Mouse (Mus musculus) midbrain, embryonic 16.5 days (tissue): Measurements from ENCODE around the gene Dazap2. TPM values are rescaled to one million over a fixed set of nuclear protein-coding genes. Genes with fewer than 3 reads are reported as not detected.

Source experiments
- ATAC-seq: fragments of 200-750 bp; cut with Nextera tagmentation; 2 replicates; pipeline ENCODE4 v1.8.0; 2017; ENCODE audit warnings: moderate TSS enrichment
- H3K27ac ChIP-seq: fragments of 300-500 bp; sonication (generic); 2 replicates; pipeline ENCODE4 v1.5.1; 2014; ENCODE audit warnings: mild to moderate bottlenecking, low read length, mixed read lengths
- H3K27me3 ChIP-seq: fragments of 300-500 bp; sonication (generic); 2 replicates; pipeline ENCODE4 v1.6.1; 2014; ENCODE audit warnings: low read depth, low read length, mixed read lengths; ENCODE audit not compliant: control insufficient read depth, insufficient read depth
- H3K36me3 ChIP-seq: fragments of 300-500 bp; sonication (generic); 2 replicates; pipeline ENCODE4 v1.6.1; 2014; ENCODE audit warnings: mild to moderate bottlenecking, low read length, moderate library complexity, mixed read lengths; ENCODE audit not compliant: control insufficient read depth, insufficient read depth
- H3K4me1 ChIP-seq: fragments of 300-500 bp; sonication (generic); 2 replicates; pipeline ENCODE4 v1.6.1; 2014; ENCODE audit warnings: mild to moderate bottlenecking, low read length, mixed read lengths; ENCODE audit not compliant: control insufficient read depth, insufficient read depth
- H3K4me2 ChIP-seq: fragments of 300-500 bp; sonication (generic); 2 replicates; pipeline ENCODE4 v1.6.1; 2014; ENCODE audit warnings: mild to moderate bottlenecking, low read length, mixed read lengths
- H3K4me3 ChIP-seq: fragments of 300-500 bp; sonication (generic); 2 replicates; pipeline ENCODE4 v1.5.1; 2014; ENCODE audit warnings: low read depth, mild to moderate bottlenecking, low read length, moderate library complexity, mixed read lengths
- H3K9ac ChIP-seq: fragments of 300-500 bp; sonication (generic); 2 replicates; pipeline ENCODE4 v1.6.1; 2014; ENCODE audit warnings: low read depth, low read length, mixed read lengths
- H3K9me3 ChIP-seq: fragments of 300-500 bp; sonication (generic); replicated peaks from 2 replicates; pipeline ENCODE4 v1.6.1; 2014; ENCODE audit warnings: mild to moderate bottlenecking, low read length, mixed read lengths; ENCODE audit not compliant: control insufficient read depth, poor library complexity, severe bottlenecking
- WGBS: fragments of 180-500 bp; shearing (Covaris S2); extraction: QIAGEN DNeasy Blood & Tissue Kit; methylation state at CpG from one replicate; pipeline ENCODE4 v1.1.7; 2014; 5-methylcytosine and 5-hydroxymethylcytosine counted together
- microRNA-seq: library from miRNA; unstranded; fragments of <30 nt; microRNA quantifications from one replicate; pipeline ENCODE4, GENCODE M21; 2017
- polyA plus RNA-seq: library from polyadenylated mRNA; unstranded; fragments of >200 nt; fragmentation: Nextera tagmentation; extraction: Ambion mirVana; gene quantifications from 2 replicates; pipeline ENCODE4 v1.2.1, GENCODE M21; 2015

Dazap2 gene
- polyA plus RNA-seq, 1 experiment from 2014 or later, result 115 TPM

GRCm38 (mm10) chr15:100670004-100670403, 54.9 kb downstream of the Dazap2 start:
- Histone ChIP-seq H3K36me3 (no peaks in the 10 kb centered on the region), H3K27me3 (no peaks in the 10 kb centered on the region), H3K9ac (no peak overlapping the region), H3K9me3 (no peaks in the 10 kb centered on the region), H3K4me3 (no peak overlapping the region), H3K27ac (no peak overlapping the region), H3K4me1 (peaks cover 11% of the 10 kb centered on the region), H3K4me2 (no peak overlapping the region)
- ATAC-seq, result no peak
- 78% methylated on average over 8 of the region's 8 CpGs for WGBS

Small RNAs within 50 kb of the gene (microRNA-seq; reads per million reads assigned to microRNA genes)
- not detected for gene Mir6961

Other genes starting within 250 kb of the Dazap2 start
- gene Gm5475, start 193.2 kb upstream of the Dazap2 start, polyA plus RNA-seq, result 0.10 TPM in 2 replicates
- gene Slc11a2, start 190.3 kb upstream of the Dazap2 start, polyA plus RNA-seq, result 23.7 and 24.8 TPM in 2 replicates
- 57.4 and 57.5 TPM in 2 replicates for gene Letmd1, start 146.3 kb upstream of the Dazap2 start, polyA plus RNA-seq
- 48.1 and 51.3 TPM in 2 replicates for gene Csrnp2, start 119.9 kb upstream of the Dazap2 start, polyA plus RNA-seq
- gene Tfcp2, start 63.3 kb upstream of the Dazap2 start, polyA plus RNA-seq, result 38.6 and 43.0 TPM in 2 replicates
- 33.1 and 36.4 TPM in 2 replicates for gene Pou6f1, start 15.4 kb upstream of the Dazap2 start, polyA plus RNA-seq
- gene Smagp, start 21.6 kb downstream of the Dazap2 start, polyA plus RNA-seq, result 3.2 and 3.4 TPM in 2 replicates
- gene Bin2, start 54.2 kb downstream of the Dazap2 start, polyA plus RNA-seq, result 1.2 and 1.4 TPM in 2 replicates
- gene Cela1, start 72.6 kb downstream of the Dazap2 start, polyA plus RNA-seq, result 0.68 and 0.85 TPM in 2 replicates
- 0.19 and 0.24 TPM in 2 replicates for gene Galnt6, start 114.0 kb downstream of the Dazap2 start, polyA plus RNA-seq
- 30.5 and 31.1 TPM in 2 replicates for gene Slc4a8, start 146.4 kb downstream of the Dazap2 start, polyA plus RNA-seq